Mouse (Mus musculus) spleen, adult 2 months (tissue): ENCODE measurements around the gene Fam117a. TPM values are rescaled to one million over a fixed set of nuclear protein-coding genes. Genes with fewer than 3 reads are reported as not detected.
A peak's percentile ranks its signal among the peaks of the same experiment; 100 is the strongest.

ENCODE experiments used
- DNase-seq, 2 experiments: peaks; one replicate each; pipeline versions ENCODE4 v3.0.0 to v3.0.0-alpha.2; 2012 to 2021; ENCODE audit warnings: low spot score in 2 of 2, low read depth in 1 of 2
- H3K27ac ChIP-seq: fragments of 200-500 bp; 2 replicates; pipeline ENCODE4 v1.5.1; 2012; ENCODE audit warnings: low read length, inconsistent platforms; ENCODE audit not compliant: insufficient read depth
- H3K27me3 ChIP-seq: fragments of 200-500 bp; 2 replicates; pipeline ENCODE4 v1.6.1; 2012; ENCODE audit warnings: mild to moderate bottlenecking, moderate library complexity, low read length, inconsistent platforms; ENCODE audit not compliant: control insufficient read depth, insufficient read depth
- H3K36me3 ChIP-seq: fragments of 200-500 bp; 2 replicates; pipeline ENCODE4 v1.6.1; 2012; ENCODE audit warnings: mild to moderate bottlenecking, low read length, inconsistent platforms; ENCODE audit not compliant: control insufficient read depth, insufficient read depth
- H3K4me1 ChIP-seq: fragments of 200-500 bp; 2 replicates; pipeline ENCODE4 v1.6.1; 2011; ENCODE audit warnings: inconsistent platforms; ENCODE audit not compliant: control insufficient read depth, insufficient read depth, insufficient read length
- H3K4me3 ChIP-seq: fragments of 200-500 bp; 2 replicates; pipeline ENCODE4 v1.5.1; 2011; ENCODE audit warnings: mild to moderate bottlenecking, inconsistent platforms; ENCODE audit not compliant: insufficient read depth, insufficient read length; ENCODE audit errors: extremely low read depth
- CTCF ChIP-seq: fragments of 200-500 bp; IDR thresholded peaks from 2 replicates; pipeline ENCODE4 v1.5.1; 2011; ENCODE audit warnings: mild to moderate bottlenecking, inconsistent platforms; ENCODE audit not compliant: insufficient read depth, insufficient read length, insufficient replicate concordance; ENCODE audit errors: extremely low read depth
- POLR2A ChIP-seq: fragments of 200-500 bp; IDR thresholded peaks from 2 replicates; pipeline ENCODE4 v1.6.1; 2011; ENCODE audit warnings: low read depth, low read length, inconsistent platforms
- WGBS: fragments of 180-500 bp; shearing (Covaris S2); methylation state at CpG from one replicate; pipeline ENCODE4 v1.1.7; 2018; 5-methylcytosine and 5-hydroxymethylcytosine counted together
- polyA plus RNA-seq: library from polyadenylated mRNA; depleted of rRNA; stranded (reverse); fragments of >200 nt; gene quantifications from 2 replicates; pipeline ENCODE4 v1.2.3, GENCODE M21; 2012

The Fam117a gene
- polyA plus RNA-seq, 1 experiment, result 123 TPM

- no peak for TF ChIP-seq POLR2A
- TF ChIP-seq CTCF, result no peak
- H3K36me3 ChIP-seq, result no peaks in the 10 kb centered on the region
- DNase-seq, result no peak
- WGBS, result 76% methylated on average over 9 of the region's 9 CpGs
- no peaks in the 10 kb centered on the region for H3K27me3 ChIP-seq
- no peaks in the 10 kb centered on the region for H3K4me1 ChIP-seq
- no peak overlapping the region for H3K27ac ChIP-seq
- no peak overlapping the region for H3K4me3 ChIP-seq
Observed at GRCm38 (mm10) chr11:95318116-95318515, 18.7 kb upstream of the Fam117a start.

- Histone ChIP-seq H3K27me3 (no peaks in the 10 kb centered on the region), H3K27ac (no peak overlapping the region), H3K4me3 (no peak overlapping the region), H3K36me3 (no peaks in the 10 kb centered on the region), H3K4me1 (no peaks in the 10 kb centered on the region)
- DNase-seq, result peak in 1 of 2 experiments; percentile 14
- WGBS, result 68% methylated on average over 1 of the region's 1 CpGs
- no peak for TF ChIP-seq CTCF
- TF ChIP-seq POLR2A, result no peak
Observed at GRCm38 (mm10) chr11:95319506-95319905, 17.3 kb upstream of the Fam117a start.

DNA sequence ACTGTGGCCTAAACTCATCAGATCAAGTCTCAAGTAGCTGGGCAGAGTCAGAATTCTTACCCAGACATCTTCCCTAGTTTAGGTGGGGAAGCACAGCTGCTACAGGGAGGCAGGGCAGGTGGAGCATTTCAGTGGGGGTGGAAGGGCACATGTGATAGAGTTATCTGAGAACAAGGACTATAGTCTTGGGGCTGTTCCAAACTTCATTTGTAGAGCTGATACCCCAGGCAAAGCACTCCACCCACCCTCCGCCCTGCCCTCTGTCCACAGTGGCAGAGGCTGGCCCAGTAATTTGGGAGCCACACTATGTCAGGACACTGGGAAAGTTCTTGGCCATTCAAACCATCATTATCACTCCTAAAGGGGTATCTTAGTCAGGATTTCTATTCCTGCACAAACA lies 16.8 kb upstream of the Fam117a start:
- Histone ChIP-seq H3K36me3 (no peaks in the 10 kb centered on the region), H3K27ac (no peak overlapping the region), H3K4me3 (no peak overlapping the region), H3K4me1 (no peaks in the 10 kb centered on the region), H3K27me3 (no peaks in the 10 kb centered on the region)
- 67% methylated on average over 1 of the region's 1 CpGs for WGBS
- no peak for DNase-seq
- no peak for TF ChIP-seq CTCF

DNA sequence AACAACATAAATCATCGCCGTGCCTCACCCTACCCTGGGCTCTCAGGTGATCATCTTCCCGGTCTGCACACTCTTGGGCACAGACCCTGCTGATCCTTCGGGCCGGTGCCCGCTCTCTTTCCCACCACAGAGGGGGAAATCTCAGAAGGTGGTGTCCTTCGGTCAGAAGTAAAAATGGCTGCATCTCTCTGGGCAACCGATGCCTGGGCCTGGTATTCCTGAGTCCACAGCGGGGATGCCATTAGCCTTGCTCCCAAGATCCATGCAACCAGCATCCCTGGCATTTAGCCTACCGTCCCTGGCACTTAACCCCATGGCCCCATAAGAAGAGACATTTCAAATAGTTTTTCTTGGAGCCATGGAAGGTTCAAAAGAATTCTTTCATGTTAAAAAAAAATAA lies 12.6 kb upstream of the Fam117a start:
- no peak for TF ChIP-seq POLR2A
- no peak for TF ChIP-seq CTCF
- Histone ChIP-seq H3K36me3 (no peaks in the 10 kb centered on the region), H3K27me3 (no peaks in the 10 kb centered on the region), H3K4me1 (peaks cover 3% of the 10 kb centered on the region; the same call in 1 of the 2 replicates), H3K27ac (no peak overlapping the region), H3K4me3 (no peak overlapping the region)
- WGBS, result 96% methylated on average over 10 of the region's 10 CpGs
- DNase-seq, result no peak

GRCm38 (mm10) chr11:95325832-95326231 lies 11.0 kb upstream of the Fam117a start:
- no peak for DNase-seq
- no peak overlapping the region for H3K4me3 ChIP-seq
- no peaks in the 10 kb centered on the region for H3K27me3 ChIP-seq
- peaks cover 3% of the 10 kb centered on the region; the same call in 1 of the 2 replicates for H3K4me1 ChIP-seq
- no peaks in the 10 kb centered on the region for H3K36me3 ChIP-seq
- TF ChIP-seq POLR2A (no peak), CTCF (no peak)
- WGBS, result 87% methylated on average over 4 of the region's 4 CpGs
- peak overlapping the region; percentile 36; the same call in 1 of the 2 replicates for H3K27ac ChIP-seq

DNA sequence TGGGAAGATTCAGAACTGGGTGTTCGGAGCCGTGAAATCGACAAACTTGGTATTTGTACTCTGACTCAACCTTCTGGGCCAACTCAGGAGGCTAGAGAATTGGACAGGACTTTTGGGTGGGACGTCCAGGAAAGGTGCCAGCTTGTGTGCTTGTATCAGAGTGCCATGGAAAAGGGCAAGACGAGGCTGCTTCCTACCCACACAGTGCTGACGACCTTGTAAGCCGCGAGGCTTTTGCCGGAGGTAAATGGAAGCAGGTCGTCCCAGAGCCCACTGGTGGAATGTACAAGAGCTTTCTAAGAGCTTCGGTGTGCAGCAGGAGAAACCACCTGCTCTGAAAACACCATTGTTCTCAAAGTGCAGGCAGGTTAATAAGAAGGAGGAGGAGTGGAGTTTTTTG lies 10.6 kb upstream of the Fam117a start:
- TF ChIP-seq POLR2A, result no peak
- no peak for TF ChIP-seq CTCF
- no peak for DNase-seq
- Histone ChIP-seq H3K4me3 (no peak overlapping the region), H3K27me3 (no peaks in the 10 kb centered on the region), H3K36me3 (no peaks in the 10 kb centered on the region), H3K27ac (peak overlapping the region; percentile 36; the same call in 1 of the 2 replicates), H3K4me1 (peaks cover 3% of the 10 kb centered on the region; the same call in 1 of the 2 replicates)
- 87% methylated on average over 11 of the region's 11 CpGs for WGBS

GRCm38 (mm10) chr11:95328629-95329028 lies 8.2 kb upstream of the Fam117a start:
- Histone ChIP-seq H3K36me3 (no peaks in the 10 kb centered on the region), H3K27me3 (no peaks in the 10 kb centered on the region), H3K27ac (no peak overlapping the region), H3K4me3 (no peak overlapping the region), H3K4me1 (peaks cover 10% of the 10 kb centered on the region; the same call in 1 of the 2 replicates)
- 36% methylated on average over 5 of the region's 5 CpGs for WGBS
- TF ChIP-seq POLR2A (no peak), CTCF (no peak)
- peak; percentile 66 to 85 for DNase-seq
